Mouse (Mus musculus) adrenal gland (tissue): Measurements from ENCODE around the gene Tm9sf2.

Source experiments
- intact Hi-C: fragments of 180-260 bp; cut with DNase I; formaldehyde crosslinking; loops from one replicate; pipeline ENCODE4 v1.15.1; 2025
- long read RNA-seq, 2 experiments: library from polyadenylated mRNA; unstranded; transcript quantifications; one replicate each; pipeline ENCODE4 v2.0.0; 2020; ENCODE audit warnings: borderline replicate concordance in 1 of 2; ENCODE audit not compliant: insufficient replicate concordance in 1 of 2

Gene Tm9sf2
- long read RNA-seq, experiment 1, transcript Tm9sf2-201 (17 exons, 3,107 nt), result major isoform, 165 of 190 reads
- long read RNA-seq, experiment 1, partial matches to known transcripts, result 9 of 190 reads
- long read RNA-seq, experiment 1, other reads (novel, unspliced or antisense), result 16 of 190 reads
- long read RNA-seq, experiment 2, transcript Tm9sf2-201 (17 exons, 3,107 nt), result major isoform, 181 of 207 reads
- long read RNA-seq, experiment 2, partial matches to known transcripts, result 15 of 207 reads
- long read RNA-seq, experiment 2, other reads (novel, unspliced or antisense), result 11 of 207 reads

DNA sequence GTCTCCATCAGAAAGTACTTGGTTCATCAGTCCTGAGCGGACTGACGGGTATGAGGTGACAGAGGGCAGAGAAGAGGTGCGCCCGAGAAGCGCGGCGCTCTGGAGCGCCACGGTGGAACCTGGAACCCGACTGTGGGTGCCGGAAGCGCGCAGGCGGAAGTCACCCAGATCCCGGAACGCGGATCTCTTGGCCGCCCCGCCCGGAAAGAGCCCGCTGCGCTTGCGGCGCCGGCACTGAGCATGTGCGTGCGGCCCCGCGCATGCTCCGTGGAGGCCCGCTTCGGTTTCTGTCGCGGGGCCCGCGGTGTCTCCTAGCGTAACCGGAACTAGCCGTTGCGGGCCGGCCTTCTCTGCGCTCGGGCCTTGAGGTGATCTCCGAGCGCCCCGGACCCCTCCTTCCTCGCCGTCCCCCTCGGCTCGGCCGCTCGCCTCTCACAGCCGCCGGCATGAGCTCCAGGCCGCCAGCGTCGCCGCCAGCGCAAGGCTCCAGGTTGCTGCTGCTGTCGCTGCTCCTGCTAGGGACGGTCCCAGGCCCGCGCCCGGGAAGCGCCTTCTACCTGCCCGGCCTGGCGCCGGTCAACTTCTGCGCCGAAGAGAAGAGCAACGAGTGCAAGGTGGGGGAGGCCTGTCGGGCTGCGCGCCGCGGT lies at the start of gene Tm9sf2:
TSS of gene Tm9sf2 (plus strand) at position 217 of the 647 bp plus-strand sequence.
- intact Hi-C loops, result no loop called here

- intact Hi-C loops, result no loop called here
These were observed 48.9 kb upstream of the Tm9sf2 start for GRCm38 (mm10) chr14:122057941-122058346.

- intact Hi-C loops, result loop anchor here (1.0 to 10.0 kb wide), 4 partner anchors 64 to 198 kb away; no protein-coding TSS in a partner anchor
These were observed 46.2 kb upstream of the Tm9sf2 start for GRCm38 (mm10) chr14:122060642-122061041.

DNA sequence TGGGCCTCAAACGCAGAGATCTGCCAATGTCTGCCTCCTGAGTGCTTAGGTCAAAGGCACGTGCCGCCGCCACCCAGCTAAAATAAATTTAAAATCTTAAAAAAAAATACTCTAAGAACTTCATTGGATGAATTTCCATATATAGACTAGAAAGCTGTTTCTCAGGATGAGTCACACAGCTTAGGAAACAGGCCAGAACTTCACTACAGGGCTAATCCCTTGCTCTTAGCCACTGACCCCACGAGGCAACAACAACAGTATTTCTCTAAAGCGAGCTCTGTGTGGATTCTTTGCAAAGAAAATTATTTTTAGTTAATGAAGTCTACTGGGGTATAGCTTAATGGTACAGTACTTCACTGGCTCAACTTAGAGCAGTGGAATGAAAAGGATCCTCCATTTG lies 45.5 kb upstream of the Tm9sf2 start:
- intact Hi-C loops, result loop anchor here (5.0 to 10.0 kb wide), 3 partner anchors 63 to 199 kb away; no protein-coding TSS in a partner anchor

- intact Hi-C loops, result loop anchor here (5.0 to 10.0 kb wide), 3 partner anchors 62 to 200 kb away; no protein-coding TSS in a partner anchor
These were observed 44.3 kb upstream of the Tm9sf2 start for GRCm38 (mm10) chr14:122062411-122063090.

DNA sequence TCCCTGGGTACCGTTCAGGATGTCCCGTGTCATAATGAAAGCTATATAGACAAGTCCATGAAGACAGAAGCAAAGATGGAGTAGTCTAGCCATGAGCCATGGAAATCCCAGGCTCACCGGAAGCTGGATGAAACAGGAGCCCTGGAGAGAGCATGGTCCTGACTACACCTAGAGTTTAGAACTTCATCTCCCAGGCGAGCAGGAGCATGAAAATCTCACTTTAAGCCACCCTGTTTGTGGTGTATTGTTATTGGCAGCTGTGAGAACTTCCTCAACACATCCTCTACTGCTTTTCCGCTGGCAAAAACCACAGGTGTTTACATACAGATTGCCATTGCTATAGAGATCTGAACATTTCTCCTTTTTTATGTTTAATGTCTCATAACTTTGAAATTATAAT lies 43.2 kb upstream of the Tm9sf2 start:
- intact Hi-C loops, result loop anchor here (5.0 to 10.0 kb wide), 3 partner anchors 61 to 201 kb away; no protein-coding TSS in a partner anchor

- intact Hi-C loops, result loop anchor here (5.0 to 10.0 kb wide), 3 partner anchors 60 to 202 kb away; no protein-coding TSS in a partner anchor
These were observed 42.3 kb upstream of the Tm9sf2 start for GRCm38 (mm10) chr14:122064519-122064918.

GRCm38 (mm10) chr14:122066243-122066642 lies 40.6 kb upstream of the Tm9sf2 start:
- intact Hi-C loops, result loop anchor here (10.0 kb wide), 1 partner anchor 59 kb away; no protein-coding TSS in a partner anchor

DNA sequence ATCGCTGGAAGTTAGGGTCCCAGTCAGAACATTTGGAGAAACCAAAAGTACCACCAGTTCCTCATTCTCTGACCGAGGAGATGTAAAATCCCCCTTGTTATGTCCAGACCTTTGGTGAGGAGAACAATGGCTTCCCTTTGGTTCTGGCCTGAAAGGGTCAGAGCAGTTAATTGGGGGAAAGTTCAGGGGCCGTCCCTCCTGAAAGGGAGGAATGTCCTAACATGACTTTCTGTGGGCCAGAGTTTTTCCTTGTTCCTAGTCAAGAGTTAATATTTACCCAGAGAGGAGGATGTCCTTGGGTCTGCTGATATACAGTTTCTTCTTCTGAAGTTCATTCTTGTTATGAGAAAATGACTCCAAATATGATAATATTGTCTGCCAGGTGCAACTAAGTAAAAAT lies 38.8 kb upstream of the Tm9sf2 start:
- intact Hi-C loops, result loop anchor here (10.0 kb wide), 1 partner anchor 57 kb away; no protein-coding TSS in a partner anchor

- intact Hi-C loops, result loop anchor here (10.0 kb wide), 1 partner anchor 56 kb away; no protein-coding TSS in a partner anchor
These were observed 37.8 kb upstream of the Tm9sf2 start for GRCm38 (mm10) chr14:122068801-122069695.

DNA sequence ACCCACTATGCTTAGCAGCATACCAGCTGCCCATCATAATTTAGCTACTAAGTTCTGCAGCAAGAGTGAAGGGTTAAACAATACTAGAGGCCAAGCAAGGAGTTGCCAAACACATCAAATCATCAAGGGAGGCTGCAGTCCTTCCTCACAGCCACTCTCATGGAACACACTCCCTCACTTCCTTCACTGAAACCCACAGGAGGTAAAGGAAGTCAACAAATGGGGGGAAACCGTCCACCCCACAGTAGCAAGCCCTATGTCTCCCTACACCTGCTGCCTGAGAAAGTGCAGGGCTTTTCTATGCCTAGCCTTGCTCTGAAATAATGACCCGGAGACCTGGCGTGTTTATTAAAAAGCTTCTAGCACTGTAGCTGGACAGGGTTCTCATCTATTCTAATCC lies 36.9 kb upstream of the Tm9sf2 start:
- intact Hi-C loops, result loop anchor here (10.0 kb wide), 1 partner anchor 55 kb away; no protein-coding TSS in a partner anchor

GRCm38 (mm10) chr14:122073422-122073821 lies 33.4 kb upstream of the Tm9sf2 start:
- intact Hi-C loops, result no loop called here

- intact Hi-C loops, result no loop called here
These were observed 32.5 kb upstream of the Tm9sf2 start for GRCm38 (mm10) chr14:122074360-122074759.

- intact Hi-C loops, result no loop called here
These were observed 31.2 kb upstream of the Tm9sf2 start for GRCm38 (mm10) chr14:122075485-122076200.

GRCm38 (mm10) chr14:122077017-122077416 lies 29.8 kb upstream of the Tm9sf2 start:
- intact Hi-C loops, result no loop called here

DNA sequence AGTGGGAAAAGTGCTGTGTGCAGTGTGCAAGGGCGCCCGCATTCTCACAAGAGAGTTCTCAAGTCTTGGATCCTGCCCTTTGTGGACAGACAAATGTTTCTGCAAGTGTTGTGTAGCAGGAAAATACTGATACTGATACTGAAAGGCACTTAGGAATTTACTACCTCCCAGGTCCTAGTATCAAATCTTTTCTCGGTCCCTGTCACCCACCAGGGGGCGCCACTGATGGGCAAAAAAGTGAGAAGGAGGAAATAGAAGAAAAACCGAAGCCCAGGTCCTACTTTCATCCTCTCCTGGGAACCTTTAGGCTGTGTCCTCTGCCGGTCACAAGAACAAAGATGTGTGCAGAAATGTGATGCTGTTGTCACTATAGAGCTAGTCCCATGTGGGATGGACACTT lies 27.4 kb upstream of the Tm9sf2 start:
- intact Hi-C loops, result no loop called here

DNA sequence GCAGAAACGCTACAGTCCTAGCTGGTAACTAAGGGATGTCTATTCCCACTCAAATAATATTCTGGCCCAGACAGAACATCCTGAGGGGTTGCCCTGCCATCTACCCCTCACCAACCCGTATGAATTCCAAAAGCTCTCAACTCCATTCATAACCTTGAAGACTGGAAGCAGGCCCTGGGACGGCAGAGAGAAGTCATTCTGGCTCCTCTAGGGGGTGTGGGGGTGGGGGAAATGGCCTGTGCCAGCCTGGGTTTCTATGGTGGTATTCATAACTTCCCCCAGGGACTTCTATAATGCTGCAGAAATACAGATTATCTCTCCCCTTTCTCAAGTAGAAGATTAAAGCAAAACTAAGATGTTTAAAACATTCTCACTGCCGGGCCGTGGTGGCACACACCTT lies 26.9 kb upstream of the Tm9sf2 start:
- intact Hi-C loops, result no loop called here

DNA sequence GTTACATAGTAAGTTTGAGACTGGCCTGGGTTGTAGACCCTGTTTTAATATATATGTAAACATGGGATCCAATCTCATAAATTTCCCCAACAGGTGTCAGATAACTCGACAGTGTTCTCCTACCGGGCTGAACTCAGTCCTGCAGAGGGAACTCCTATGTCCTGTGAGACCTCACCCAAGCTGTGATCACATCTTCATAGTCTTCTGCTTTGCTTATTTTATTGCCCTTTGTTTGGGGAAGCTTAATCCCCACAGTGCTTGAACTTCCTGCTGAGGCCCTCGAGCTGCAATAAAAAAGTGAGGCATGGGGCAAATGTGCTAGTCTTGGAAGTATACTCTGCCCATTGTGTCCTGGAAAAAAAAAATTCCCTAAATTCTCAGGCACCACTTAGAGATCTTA lies 25.5 kb upstream of the Tm9sf2 start:
- intact Hi-C loops, result no loop called here

DNA sequence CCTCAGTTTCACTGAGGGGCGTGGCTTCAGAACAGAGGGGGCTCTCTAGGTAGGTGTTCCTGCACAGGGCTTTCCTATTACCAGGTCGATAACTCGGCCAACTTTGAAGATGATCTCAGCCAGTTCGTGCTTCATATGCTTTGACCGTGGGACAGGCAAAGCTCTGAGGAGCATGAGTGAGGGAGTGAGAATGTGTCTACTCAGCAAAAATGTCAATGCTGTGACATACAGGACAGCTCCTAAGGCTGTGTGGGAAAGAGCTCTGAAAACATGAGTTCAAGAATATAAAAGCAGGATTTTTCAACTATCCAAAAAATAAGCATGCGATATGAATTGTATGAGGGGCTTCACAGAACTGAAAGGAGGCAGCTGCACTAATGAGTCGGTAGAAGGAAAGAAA lies 23.3 kb upstream of the Tm9sf2 start:
- intact Hi-C loops, result no loop called here

GRCm38 (mm10) chr14:122087956-122088355 lies 18.9 kb upstream of the Tm9sf2 start:
- intact Hi-C loops, result no loop called here
